Mouse (Mus musculus) macrophage (primary cell): ENCODE measurements around the gene Ptn. TPM values are rescaled to one million over a fixed set of nuclear protein-coding genes. Genes with fewer than 3 reads are reported as not detected.

Experiments
- H3K27ac ChIP-seq: fragments of 350-480 bp; formaldehyde crosslinking; 2 replicates; pipeline ENCODE4 v1.9.0; 2021
- H3K36me3 ChIP-seq: fragments of 350-480 bp; formaldehyde crosslinking; 2 replicates; pipeline ENCODE4 v1.9.0; 2021; ENCODE audit errors: inconsistent target
- H3K4me3 ChIP-seq: fragments of 350-480 bp; formaldehyde crosslinking; 2 replicates; pipeline ENCODE4 v1.9.0; 2021; ENCODE audit errors: inconsistent target
- H3K79me2 ChIP-seq: fragments of 350-480 bp; formaldehyde crosslinking; 2 replicates; pipeline ENCODE4 v1.9.0; 2021; ENCODE audit errors: inconsistent target
- WGBS: methylation state at CpG from one replicate; pipeline ENCODE4 v1.1.7; 2026; ENCODE audit warnings: inconsistent platforms; ENCODE audit not compliant: missing documents; 5-methylcytosine and 5-hydroxymethylcytosine counted together
- polyA plus RNA-seq: library from polyadenylated mRNA; stranded (reverse); fragments of 250-400 nt; gene quantifications from 3 replicates; pipeline ENCODE4 v1.2.4, GENCODE M21; 2018; ENCODE audit warnings: inconsistent platforms

The Ptn gene
- polyA plus RNA-seq, 1 experiment from 2014 or later, result 0.19 TPM

GRCm38 (mm10) chr6:36671274-36671673 is 138.7 kb downstream of the Ptn start:
- WGBS, result 100% methylated on average over 3 of the region's 3 CpGs
- H3K79me2 ChIP-seq, result no peaks in the 10 kb centered on the region
- H3K27ac ChIP-seq, result no peak overlapping the region
- no peaks in the 10 kb centered on the region for H3K36me3 ChIP-seq
- H3K4me3 ChIP-seq, result no peak overlapping the region
